Mouse (Mus musculus) midbrain, embryonic 16.5 days (tissue): ENCODE measurements around the gene Tbc1d9b. TPM values are rescaled to one million over a fixed set of nuclear protein-coding genes. Genes with fewer than 3 reads are reported as not detected.

Source experiments
- ATAC-seq: fragments of 200-750 bp; cut with Nextera tagmentation; 2 replicates; pipeline ENCODE4 v1.8.0; 2017; ENCODE audit warnings: moderate TSS enrichment
- H3K27ac ChIP-seq: fragments of 300-500 bp; sonication (generic); 2 replicates; pipeline ENCODE4 v1.5.1; 2014; ENCODE audit warnings: mild to moderate bottlenecking, low read length, mixed read lengths
- H3K27me3 ChIP-seq: fragments of 300-500 bp; sonication (generic); 2 replicates; pipeline ENCODE4 v1.6.1; 2014; ENCODE audit warnings: low read depth, low read length, mixed read lengths; ENCODE audit not compliant: control insufficient read depth, insufficient read depth
- H3K36me3 ChIP-seq: fragments of 300-500 bp; sonication (generic); 2 replicates; pipeline ENCODE4 v1.6.1; 2014; ENCODE audit warnings: mild to moderate bottlenecking, low read length, moderate library complexity, mixed read lengths; ENCODE audit not compliant: control insufficient read depth, insufficient read depth
- H3K4me1 ChIP-seq: fragments of 300-500 bp; sonication (generic); 2 replicates; pipeline ENCODE4 v1.6.1; 2014; ENCODE audit warnings: mild to moderate bottlenecking, low read length, mixed read lengths; ENCODE audit not compliant: control insufficient read depth, insufficient read depth
- H3K4me2 ChIP-seq: fragments of 300-500 bp; sonication (generic); 2 replicates; pipeline ENCODE4 v1.6.1; 2014; ENCODE audit warnings: mild to moderate bottlenecking, low read length, mixed read lengths
- H3K4me3 ChIP-seq: fragments of 300-500 bp; sonication (generic); 2 replicates; pipeline ENCODE4 v1.5.1; 2014; ENCODE audit warnings: low read depth, mild to moderate bottlenecking, low read length, moderate library complexity, mixed read lengths
- H3K9ac ChIP-seq: fragments of 300-500 bp; sonication (generic); 2 replicates; pipeline ENCODE4 v1.6.1; 2014; ENCODE audit warnings: low read depth, low read length, mixed read lengths
- H3K9me3 ChIP-seq: fragments of 300-500 bp; sonication (generic); replicated peaks from 2 replicates; pipeline ENCODE4 v1.6.1; 2014; ENCODE audit warnings: mild to moderate bottlenecking, low read length, mixed read lengths; ENCODE audit not compliant: control insufficient read depth, poor library complexity, severe bottlenecking
- WGBS: fragments of 180-500 bp; shearing (Covaris S2); extraction: QIAGEN DNeasy Blood & Tissue Kit; methylation state at CpG from one replicate; pipeline ENCODE4 v1.1.7; 2014; 5-methylcytosine and 5-hydroxymethylcytosine counted together
- polyA plus RNA-seq: library from polyadenylated mRNA; unstranded; fragments of >200 nt; fragmentation: Nextera tagmentation; extraction: Ambion mirVana; gene quantifications from 2 replicates; pipeline ENCODE4 v1.2.1, GENCODE M21; 2015

The Tbc1d9b gene
- polyA plus RNA-seq, 1 experiment from 2014 or later: 38.4 TPM

- no peak for ATAC-seq
Measured at GRCm38 (mm10) chr11:50217811-50218210, 86.6 kb downstream of the Tbc1d9b start.

GRCm38 (mm10) chr11:50219833-50220232, 88.6 kb downstream of the Tbc1d9b start:
- no peak for ATAC-seq
- H3K4me2 ChIP-seq: no peak overlapping the region
- H3K27ac ChIP-seq: no peak overlapping the region
- H3K9ac ChIP-seq: no peak overlapping the region
- H3K9me3 ChIP-seq: no peaks in the 10 kb centered on the region
- no peaks in the 10 kb centered on the region for H3K27me3 ChIP-seq
- no peaks in the 10 kb centered on the region for H3K36me3 ChIP-seq
- peaks cover 12% of the 10 kb centered on the region for H3K4me1 ChIP-seq
- no peak overlapping the region for H3K4me3 ChIP-seq
- WGBS: 44% methylated on average over 2 of the region's 2 CpGs

More at GRCm38 (mm10) chr11:50217811-50218210, 86.6 kb downstream of the Tbc1d9b start:
- H3K4me2 ChIP-seq: no peak overlapping the region
- H3K4me1 ChIP-seq: peaks cover 4% of the 10 kb centered on the region
- no peak overlapping the region for H3K4me3 ChIP-seq
- no peak overlapping the region for H3K27ac ChIP-seq
- H3K9ac ChIP-seq: 0 out of 2 replicates have a peak overlapping the region, but pooled peaks have one; percentile 21
- H3K27me3 ChIP-seq: no peaks in the 10 kb centered on the region
- H3K9me3 ChIP-seq: no peaks in the 10 kb centered on the region
- 74% methylated on average over 4 of the region's 4 CpGs for WGBS
- no peaks in the 10 kb centered on the region for H3K36me3 ChIP-seq

Other genes starting within 250 kb of the Tbc1d9b start
- 33.8 and 34.2 TPM in 2 replicates for gene Rasgef1c, start 229.6 kb upstream of the Tbc1d9b start, polyA plus RNA-seq
- gene Rnf130, start 106.0 kb upstream of the Tbc1d9b start, polyA plus RNA-seq: 51.4 and 60.4 TPM in 2 replicates
- 32.7 and 39.2 TPM in 2 replicates for gene Mrnip, start 43.0 kb downstream of the Tbc1d9b start, polyA plus RNA-seq
- 374 and 394 TPM in 2 replicates for gene Sqstm1, start 79.4 kb downstream of the Tbc1d9b start, polyA plus RNA-seq
- 33.3 and 38.3 TPM in 2 replicates for gene Mgat4b, start 79.5 kb downstream of the Tbc1d9b start, polyA plus RNA-seq
- 1.8 and 3.3 TPM in 2 replicates for gene Ltc4s, start 107.2 kb downstream of the Tbc1d9b start, polyA plus RNA-seq
- 2.0 and 2.5 TPM in 2 replicates for gene Maml1, start 160.9 kb downstream of the Tbc1d9b start, polyA plus RNA-seq
- gene Canx, start 194.3 kb downstream of the Tbc1d9b start, polyA plus RNA-seq: 294 and 304 TPM in 2 replicates
- gene Cby3, start 223.1 kb downstream of the Tbc1d9b start, polyA plus RNA-seq: 1.3 and 1.7 TPM in 2 replicates
- 456 and 531 TPM in 2 replicates for gene Hnrnph1, start 245.6 kb downstream of the Tbc1d9b start, polyA plus RNA-seq